In the genomic region with DNA sequence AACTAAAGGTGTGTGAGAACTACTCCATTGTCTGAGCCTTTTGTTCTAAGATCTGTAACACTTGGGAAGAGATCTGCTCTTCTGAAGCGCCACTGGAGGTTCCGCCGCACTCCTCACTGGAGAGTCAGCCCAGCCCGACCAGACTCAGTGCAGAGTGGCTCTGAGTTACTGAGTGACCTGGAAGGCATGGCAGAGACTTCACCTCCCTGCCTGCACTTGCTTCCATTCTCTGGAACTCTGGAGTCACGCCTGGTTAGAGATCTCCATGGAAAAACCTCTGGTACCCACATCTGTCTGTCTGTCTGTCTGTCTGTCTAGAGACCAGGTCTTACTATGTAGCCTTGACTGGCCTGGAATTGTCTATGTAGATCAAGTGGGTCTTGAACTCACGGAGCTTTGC, we compare ENCODE assay signal across 14 mouse cellular contexts. TPM values are rescaled to one million over a fixed set of nuclear protein-coding genes. Genes with fewer than 3 reads are reported as not detected.
"Had no signal": no experiment of that assay in that cellular context is flagged by ENCODE, and none has a peak within 500 bp of the region (broad histone marks: within the 10 kb centered on the region; RNA-seq: fewer than 3 reads in every experiment).

No protein-coding gene starts in this region.

- H3K9ac ChIP-seq: liver, embryonic 15.5 days; midbrain, embryonic 13.5 days had no signal

- H3K36me3 ChIP-seq: liver, embryonic 15.5 days; midbrain, embryonic 13.5 days had no signal

- ATAC-seq: inflammation-experienced regulatory T-cells, adult 6 months; intestine, postnatal 0 days; lung, postnatal 0 days; midbrain, embryonic 13.5 days had no signal

- H3K4me3 ChIP-seq: liver, embryonic 15.5 days; midbrain, embryonic 13.5 days had no signal

- H3K27me3 ChIP-seq: liver, embryonic 15.5 days; midbrain, embryonic 13.5 days had no signal

- H3K9me3 ChIP-seq: liver, embryonic 15.5 days; midbrain, embryonic 13.5 days had no signal

- DNase-seq: left cerebral cortex, postnatal 4 days; lung, adult 2 months; lung, postnatal 36 days; right cerebral cortex, adult 18-20 months; right cerebral cortex, postnatal 25 days; thymus, postnatal 36 days had no signal

- H3K27ac ChIP-seq: liver, embryonic 15.5 days; midbrain, embryonic 13.5 days had no signal

- H3K4me1 ChIP-seq: liver, embryonic 15.5 days; midbrain, embryonic 13.5 days had no signal

- H3K4me2 ChIP-seq: liver, embryonic 11.5 days; liver, embryonic 15.5 days; midbrain, embryonic 13.5 days had no signal

RNA-seq across cellular contexts. Expression of gene Tmem125, which starts 8.2 kb away (rescaled TPM):
- polyA plus RNA-seq: inflammation-experienced regulatory T-cells, adult 6 months; midbrain, embryonic 13.5 days; neural tube, embryonic 14.5 days had no signal

RNA-seq across cellular contexts. Expression of gene 2610528J11Rik, which starts 8.8 kb away (rescaled TPM):
- polyA plus RNA-seq: inflammation-experienced regulatory T-cells, adult 6 months; midbrain, postnatal 0 days; neural tube, embryonic 14.5 days had no signal

RNA-seq across cellular contexts. Expression of gene Tie1, which starts 45.7 kb away (rescaled TPM):
- polyA plus RNA-seq: inflammation-experienced regulatory T-cells, adult 6 months had no signal
